Mouse (Mus musculus) stomach, embryonic 16.5 days (tissue): ENCODE data around the gene Aebp2. TPM values are rescaled to one million over a fixed set of nuclear protein-coding genes. Genes with fewer than 3 reads are reported as not detected.

Experiments
- ATAC-seq: fragments of 200-750 bp; cut with Nextera tagmentation; 2 replicates; pipeline ENCODE4 v1.8.0; 2017; ENCODE audit warnings: moderate number of reproducible peaks, moderate TSS enrichment; ENCODE audit not compliant: insufficient read depth, low FRiP score
- H3K27ac ChIP-seq: fragments of 300-500 bp; sonication (generic); 2 replicates; pipeline ENCODE4 v1.5.1; 2014; ENCODE audit warnings: low read length
- H3K27me3 ChIP-seq: fragments of 300-500 bp; sonication (generic); 2 replicates; pipeline ENCODE4 v1.6.1; 2014; ENCODE audit warnings: low read length, control low read depth, mixed read lengths; ENCODE audit not compliant: control insufficient read depth, insufficient read depth
- H3K36me3 ChIP-seq: fragments of 300-500 bp; sonication (generic); 2 replicates; pipeline ENCODE4 v1.6.1; 2014; ENCODE audit warnings: low read length; ENCODE audit not compliant: control insufficient read depth, insufficient read depth
- H3K4me1 ChIP-seq: fragments of 300-500 bp; sonication (generic); 2 replicates; pipeline ENCODE4 v1.6.1; 2014; ENCODE audit warnings: low read length, control low read depth, mixed read lengths; ENCODE audit not compliant: control insufficient read depth, insufficient read depth
- H3K4me2 ChIP-seq: fragments of 300-500 bp; sonication (generic); 2 replicates; pipeline ENCODE4 v1.6.1; 2014; ENCODE audit warnings: low read depth, low read length, mixed read lengths
- H3K4me3 ChIP-seq: fragments of 300-500 bp; sonication (generic); replicated peaks from 2 replicates; pipeline ENCODE4 v1.5.1; 2014; ENCODE audit warnings: mild to moderate bottlenecking, low read length
- H3K9ac ChIP-seq: fragments of 300-500 bp; sonication (generic); 2 replicates; pipeline ENCODE4 v1.6.1; 2014; ENCODE audit warnings: low read length
- H3K9me3 ChIP-seq: fragments of 300-500 bp; sonication (generic); replicated peaks from 2 replicates; pipeline ENCODE4 v1.6.1; 2016; ENCODE audit warnings: low read length, control low read depth; ENCODE audit not compliant: control insufficient read depth
- WGBS: fragments of 180-500 bp; shearing (Covaris S2); extraction: QIAGEN DNeasy Blood & Tissue Kit; methylation state at CpG from one replicate; pipeline ENCODE4 v1.1.7; 2014; 5-methylcytosine and 5-hydroxymethylcytosine counted together
- polyA plus RNA-seq: library from polyadenylated mRNA; unstranded; fragments of >200 nt; fragmentation: Nextera tagmentation; extraction: Ambion mirVana; gene quantifications from 2 replicates; pipeline ENCODE4 v1.2.1, GENCODE M21; 2015

The Aebp2 gene
- polyA plus RNA-seq, 1 experiment from 2014 or later, result 11.9 TPM

DNA sequence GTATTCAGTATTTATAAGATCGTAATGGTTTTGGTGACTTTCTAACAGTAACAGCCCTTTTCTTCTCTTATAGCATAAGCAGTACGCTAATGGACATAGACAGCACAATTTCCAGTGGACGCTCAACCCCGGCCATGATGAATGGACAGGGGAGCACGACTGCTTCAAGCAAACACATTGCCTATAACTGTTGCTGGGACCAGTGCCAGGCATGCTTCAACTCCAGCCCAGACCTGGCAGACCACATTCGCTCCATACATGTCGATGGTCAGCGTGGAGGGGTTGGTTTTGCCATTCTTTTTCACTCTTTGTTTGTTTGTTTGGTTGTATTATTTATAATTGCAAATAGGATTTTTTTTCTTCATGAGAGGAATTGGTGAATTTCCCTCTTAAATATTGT is 11.2 kb downstream of the Aebp2 start:
- no peaks in the 10 kb centered on the region; the same call in 1 of the 2 replicates for H3K4me1 ChIP-seq
- no peak overlapping the region for H3K9ac ChIP-seq
- H3K4me3 ChIP-seq, result no peak overlapping the region
- no peak overlapping the region for H3K27ac ChIP-seq
- no peaks in the 10 kb centered on the region for H3K27me3 ChIP-seq
- WGBS, result 67% methylated on average over 8 of the region's 8 CpGs
- H3K36me3 ChIP-seq, result peaks cover 16% of the 10 kb centered on the region
- H3K9me3 ChIP-seq, result no peaks in the 10 kb centered on the region
- no peak for ATAC-seq
- H3K4me2 ChIP-seq, result no peak overlapping the region

DNA sequence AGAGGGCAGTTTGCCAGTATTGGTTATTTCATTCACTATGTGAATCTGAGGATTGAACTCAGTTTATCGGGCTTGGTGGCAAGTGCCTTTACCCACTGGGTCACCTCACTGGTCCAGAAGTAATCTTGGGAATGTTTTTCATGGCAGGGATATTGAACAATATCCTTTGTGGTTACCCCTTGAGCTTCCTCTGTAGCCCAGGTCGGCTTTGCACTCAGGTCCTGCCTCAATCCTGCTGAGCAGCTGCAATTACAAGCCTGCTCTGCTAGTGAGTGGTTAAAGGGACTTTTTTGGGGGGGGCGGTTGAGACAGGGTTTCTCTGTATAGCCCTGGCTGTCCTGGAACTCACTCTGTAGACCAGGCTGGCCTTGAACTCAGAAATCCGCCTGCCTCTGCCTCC is 13.8 kb downstream of the Aebp2 start:
- ATAC-seq, result no peak
- no peaks in the 10 kb centered on the region for H3K4me1 ChIP-seq
- H3K27me3 ChIP-seq, result no peaks in the 10 kb centered on the region
- H3K9ac ChIP-seq, result no peak overlapping the region
- H3K9me3 ChIP-seq, result no peaks in the 10 kb centered on the region
- no peak overlapping the region for H3K4me2 ChIP-seq
- WGBS, result 92% methylated on average over 4 of the region's 4 CpGs
- H3K36me3 ChIP-seq, result peaks cover 21% of the 10 kb centered on the region
- no peak overlapping the region for H3K27ac ChIP-seq
- no peak overlapping the region for H3K4me3 ChIP-seq

DNA sequence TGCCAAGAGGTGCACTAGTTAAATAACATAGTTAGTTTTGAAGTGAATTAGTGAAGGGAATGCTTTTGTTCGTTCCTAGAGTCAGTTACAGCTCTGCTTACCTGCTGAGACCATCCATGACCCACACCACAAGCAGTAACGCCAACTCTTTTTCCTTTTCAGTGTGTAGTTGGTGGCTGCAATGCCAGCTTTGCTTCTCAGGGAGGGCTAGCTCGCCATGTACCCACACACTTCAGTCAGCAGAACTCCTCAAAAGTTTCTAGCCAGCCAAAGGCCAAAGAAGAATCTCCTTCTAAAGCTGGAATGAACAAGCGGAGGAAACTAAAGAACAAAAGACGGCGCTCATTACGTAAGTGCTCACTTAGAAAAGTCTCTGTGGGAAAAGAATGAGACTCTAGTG is 19.5 kb downstream of the Aebp2 start:
- no peak overlapping the region for H3K4me3 ChIP-seq
- 93% methylated on average over 7 of the region's 7 CpGs for WGBS
- no peak overlapping the region for H3K9ac ChIP-seq
- H3K36me3 ChIP-seq, result peaks cover 22% of the 10 kb centered on the region
- no peaks in the 10 kb centered on the region for H3K27me3 ChIP-seq
- no peaks in the 10 kb centered on the region for H3K4me1 ChIP-seq
- H3K27ac ChIP-seq, result no peak overlapping the region; the same call in 1 of the 2 replicates
- no peak overlapping the region for H3K4me2 ChIP-seq
- no peak for ATAC-seq
- H3K9me3 ChIP-seq, result no peaks in the 10 kb centered on the region

DNA sequence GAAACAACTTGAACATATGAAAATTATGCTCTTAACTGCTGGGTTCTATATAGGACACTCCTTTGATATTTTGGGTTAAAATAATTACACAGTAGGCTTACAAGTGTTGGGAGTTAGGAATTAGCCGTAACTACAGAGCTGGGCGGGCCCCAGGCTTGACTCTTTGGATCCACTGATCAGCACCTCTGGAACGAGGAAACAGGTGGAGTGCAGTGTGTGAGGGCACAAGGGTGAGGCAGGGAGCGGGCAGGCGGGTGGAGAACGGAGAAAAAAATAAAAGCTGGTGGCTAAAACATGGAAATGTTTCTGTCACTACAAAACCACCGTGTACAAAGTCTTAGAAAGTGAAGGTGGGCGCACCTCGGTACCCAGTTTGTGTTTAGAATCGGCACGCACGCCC is 20.2 kb downstream of the Aebp2 start:
- ATAC-seq, result 0 out of 2 replicates have a peak, but pooled peaks have one; percentile 50
- Histone ChIP-seq H3K36me3 (peaks cover 18% of the 10 kb centered on the region), H3K9ac (no peak overlapping the region)

DNA sequence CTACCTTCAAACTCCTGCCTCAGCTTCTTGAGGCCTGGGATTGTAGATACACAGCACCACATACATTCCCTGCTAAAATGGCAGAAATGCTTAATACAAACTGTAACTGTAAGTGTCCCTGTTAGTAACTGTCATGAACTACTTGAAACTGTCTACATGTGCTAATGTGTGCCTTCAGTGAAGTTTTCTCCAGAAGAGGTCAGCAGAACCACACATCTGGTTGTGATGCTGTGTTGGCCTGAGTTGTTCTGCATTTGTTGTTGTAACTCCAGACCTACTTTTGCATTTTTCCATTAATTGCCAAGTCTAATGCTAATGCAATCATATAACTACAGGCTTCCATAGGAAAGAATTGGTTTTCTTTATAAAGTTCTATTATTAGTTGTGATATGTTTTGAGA is 23.5 kb downstream of the Aebp2 start:
- Histone ChIP-seq H3K4me2 (no peak overlapping the region), H3K4me1 (no peaks in the 10 kb centered on the region), H3K27ac (no peak overlapping the region), H3K36me3 (peaks cover 17% of the 10 kb centered on the region), H3K4me3 (no peak overlapping the region), H3K9ac (no peak overlapping the region), H3K9me3 (no peaks in the 10 kb centered on the region), H3K27me3 (no peaks in the 10 kb centered on the region)
- ATAC-seq, result no peak

More for the DNA sequence above, 20.2 kb downstream of the Aebp2 start:
- WGBS, result 84% methylated on average over 12 of the region's 12 CpGs
- H3K4me1 ChIP-seq, result no peaks in the 10 kb centered on the region
- no peaks in the 10 kb centered on the region for H3K9me3 ChIP-seq
- no peak overlapping the region for H3K4me3 ChIP-seq
- 0 out of 2 replicates have a peak overlapping the region, but pooled peaks have one; percentile 31 for H3K27ac ChIP-seq
- H3K27me3 ChIP-seq, result no peaks in the 10 kb centered on the region
- H3K4me2 ChIP-seq, result no peak overlapping the region

- no peaks in the 10 kb centered on the region for H3K9me3 ChIP-seq
- H3K36me3 ChIP-seq, result peaks cover 18% of the 10 kb centered on the region
- H3K9ac ChIP-seq, result no peak overlapping the region
- no peak overlapping the region for H3K4me2 ChIP-seq
- H3K4me3 ChIP-seq, result no peak overlapping the region
- ATAC-seq, result peak; percentile 74
- no peaks in the 10 kb centered on the region for H3K4me1 ChIP-seq
- no peaks in the 10 kb centered on the region for H3K27me3 ChIP-seq
- WGBS, result 47% methylated on average over 6 of the region's 6 CpGs
- no peak overlapping the region for H3K27ac ChIP-seq
Measured at GRCm38 (mm10) chr6:140646892-140647291, 24.4 kb downstream of the Aebp2 start.

DNA sequence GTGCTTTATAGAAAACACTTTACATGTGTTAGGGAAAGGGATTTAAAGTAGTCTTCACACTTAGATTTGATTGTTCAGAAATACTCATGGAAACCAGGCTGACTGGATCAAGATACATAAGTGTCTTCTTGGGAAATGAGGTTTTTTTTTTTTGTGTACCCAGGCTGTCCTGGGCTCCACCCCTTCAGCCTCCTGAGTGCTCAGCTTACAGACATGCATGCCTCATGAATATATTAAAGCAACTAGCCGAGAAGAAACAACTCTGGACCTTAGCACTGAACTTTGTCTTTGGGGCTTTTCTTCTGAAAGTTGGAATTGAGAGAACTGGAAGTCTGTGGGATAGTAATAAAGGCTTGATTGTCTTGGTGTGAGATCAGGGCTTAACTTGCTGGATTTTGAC is 27.3 kb downstream of the Aebp2 start:
- no peak for ATAC-seq
- Histone ChIP-seq H3K9ac (no peak overlapping the region), H3K9me3 (no peaks in the 10 kb centered on the region), H3K36me3 (peaks cover 22% of the 10 kb centered on the region), H3K27me3 (no peaks in the 10 kb centered on the region), H3K4me3 (no peak overlapping the region), H3K4me2 (no peak overlapping the region), H3K4me1 (no peaks in the 10 kb centered on the region), H3K27ac (no peak overlapping the region)
- 28% methylated on average over 1 of the region's 1 CpGs for WGBS

- H3K9ac ChIP-seq, result no peak overlapping the region
- 90% methylated on average over 7 of the region's 7 CpGs for WGBS
- H3K27me3 ChIP-seq, result no peaks in the 10 kb centered on the region
- no peak overlapping the region for H3K4me3 ChIP-seq
- no peaks in the 10 kb centered on the region for H3K9me3 ChIP-seq
- H3K36me3 ChIP-seq, result peaks cover 19% of the 10 kb centered on the region
- H3K4me2 ChIP-seq, result no peak overlapping the region
- H3K27ac ChIP-seq, result no peak overlapping the region
- ATAC-seq, result no peak
- no peaks in the 10 kb centered on the region for H3K4me1 ChIP-seq
Measured at GRCm38 (mm10) chr6:140651923-140652322, 29.5 kb downstream of the Aebp2 start.

GRCm38 (mm10) chr6:140655451-140655850 is 33.0 kb downstream of the Aebp2 start:
- 96% methylated on average over 7 of the region's 7 CpGs for WGBS
- ATAC-seq, result no peak
- Histone ChIP-seq H3K27ac (no peak overlapping the region), H3K9me3 (no peaks in the 10 kb centered on the region), H3K27me3 (no peaks in the 10 kb centered on the region), H3K4me3 (no peak overlapping the region), H3K4me2 (no peak overlapping the region), H3K9ac (no peak overlapping the region), H3K4me1 (no peaks in the 10 kb centered on the region), H3K36me3 (peaks cover 15% of the 10 kb centered on the region; the same call in 1 of the 2 replicates)

DNA sequence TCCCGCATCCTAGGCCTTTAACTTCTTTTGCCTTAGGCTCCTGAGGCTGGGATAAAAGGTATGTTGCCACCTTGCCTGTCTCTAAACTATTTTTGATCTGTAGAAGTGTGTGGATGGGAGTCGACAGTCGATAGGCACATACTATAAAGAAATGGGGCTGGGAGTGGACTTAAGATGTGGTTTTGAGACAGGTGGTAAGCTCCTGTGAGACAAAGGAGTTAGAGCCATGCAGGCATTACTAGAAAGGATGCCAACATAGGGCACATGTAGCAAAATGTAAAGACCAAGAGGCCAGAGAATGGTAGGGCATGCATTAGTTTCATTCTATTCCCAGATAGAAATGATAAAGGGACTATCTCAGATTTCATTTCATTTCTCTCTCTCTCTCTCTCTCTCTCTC is 34.5 kb downstream of the Aebp2 start:
- Histone ChIP-seq H3K4me1 (no peaks in the 10 kb centered on the region), H3K9me3 (no peaks in the 10 kb centered on the region), H3K27me3 (no peaks in the 10 kb centered on the region), H3K4me3 (no peak overlapping the region), H3K9ac (no peak overlapping the region), H3K36me3 (peaks cover 10% of the 10 kb centered on the region; the same call in 1 of the 2 replicates), H3K27ac (no peak overlapping the region), H3K4me2 (no peak overlapping the region)
- ATAC-seq, result no peak
- 88% methylated on average over 3 of the region's 3 CpGs for WGBS
